Mouse (Mus musculus): ENCODE results near the gene Cwc25. TPM values are rescaled to one million over a fixed set of nuclear protein-coding genes. Genes with fewer than 3 reads are reported as not detected.
A peak's percentile ranks its signal among the peaks of the same experiment; 100 is the strongest.

Gene Cwc25
- polyA plus RNA-seq, 1 experiment from 2014 or later = 10.5 TPM

DNA sequence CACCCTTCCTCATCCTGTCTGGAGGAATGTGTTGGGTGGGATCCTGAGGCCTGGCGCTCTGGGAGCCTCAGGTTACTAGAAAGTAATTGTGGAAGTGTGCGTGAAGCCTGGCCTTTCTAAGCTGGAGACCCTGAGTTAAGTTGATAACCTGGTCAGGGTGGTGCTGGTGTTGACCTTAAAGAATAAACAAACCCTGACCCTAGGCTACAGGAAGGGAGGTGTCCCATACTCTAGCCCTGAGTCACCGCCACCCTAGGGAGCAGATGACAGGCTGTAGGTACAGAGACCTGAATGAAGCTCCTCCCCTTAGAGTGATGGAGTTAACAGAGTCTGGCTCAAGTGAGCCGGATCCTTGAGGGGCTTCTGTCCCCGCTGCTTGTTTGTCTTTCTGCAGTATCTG is 37.5 kb upstream of the Cwc25 start:
- peaks cover 19% of the 10 kb centered on the region for H3K36me3 ChIP-seq (ENCODE audit: control insufficient read depth, insufficient read depth, low read length)
- H3K4me3 ChIP-seq (ENCODE audit: low read depth, low read length) = no peak overlapping the region
- ATAC-seq (replicated peaks; ENCODE audit: low FRiP score, low TSS enrichment, low read depth) (no peak), DNase-seq (ENCODE audit: low spot score) (no peak)
- no peak overlapping the region for H3K9ac ChIP-seq (ENCODE audit: low read length)
- H3K27me3 ChIP-seq (replicated peaks; ENCODE audit: control insufficient read depth, insufficient read depth, low read length) = no peaks in the 10 kb centered on the region
- peak overlapping the region; percentile 55; the same call in 1 of the 2 replicates for H3K4me2 ChIP-seq (ENCODE audit: low read length)
- H3K4me1 ChIP-seq (replicated peaks; ENCODE audit: control insufficient read depth, insufficient read depth, low read length) = peaks cover 75% of the 10 kb centered on the region
- H3K9me3 ChIP-seq (ENCODE audit: control insufficient read depth, low read length) = no peaks in the 10 kb centered on the region
- peak overlapping the region; percentile 80 for H3K27ac ChIP-seq (ENCODE audit: low read depth)
- 61% methylated on average over 5 of the region's 5 CpGs for WGBS

DNA sequence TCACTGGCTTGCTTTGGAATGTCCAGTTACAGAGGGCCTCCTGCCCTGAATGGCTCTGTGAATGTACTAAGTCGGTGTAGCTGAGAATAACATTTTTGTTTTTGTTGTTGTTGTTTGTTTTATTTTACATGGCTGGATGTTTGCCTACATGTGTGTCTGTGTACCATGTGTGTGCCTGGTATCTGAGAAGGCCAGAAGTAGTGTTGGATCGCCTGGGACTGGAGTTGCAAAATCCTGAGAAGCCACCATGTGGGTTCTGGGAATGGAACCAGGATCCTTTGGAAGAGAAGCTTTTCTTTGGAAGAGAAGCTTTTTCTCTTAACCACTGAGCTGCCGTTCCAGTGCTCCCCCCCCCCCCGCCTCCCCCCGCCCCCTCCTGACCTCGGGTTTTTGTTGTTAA is 36.1 kb upstream of the Cwc25 start:
- Histone ChIP-seq H3K4me2 (ENCODE audit: low read length) (peak overlapping the region; percentile 89), H3K27ac (ENCODE audit: low read depth) (peak overlapping the region; percentile 96), H3K9ac (ENCODE audit: low read length) (no peak overlapping the region), H3K9me3 (ENCODE audit: control insufficient read depth, low read length) (no peaks in the 10 kb centered on the region), H3K27me3 (replicated peaks; ENCODE audit: control insufficient read depth, insufficient read depth, low read length) (no peaks in the 10 kb centered on the region), H3K4me3 (ENCODE audit: low read depth, low read length) (0 out of 2 replicates have a peak overlapping the region, but pooled peaks have one; percentile 99), H3K36me3 (ENCODE audit: control insufficient read depth, insufficient read depth, low read length) (peaks cover 8% of the 10 kb centered on the region; the same call in 1 of the 2 replicates), H3K4me1 (replicated peaks; ENCODE audit: control insufficient read depth, insufficient read depth, low read length) (peaks cover 62% of the 10 kb centered on the region)
- ATAC-seq (replicated peaks; ENCODE audit: low FRiP score, low TSS enrichment, low read depth) (no peak), DNase-seq (ENCODE audit: low spot score) (no peak)
- WGBS = 32% methylated on average over 6 of the region's 6 CpGs

DNA sequence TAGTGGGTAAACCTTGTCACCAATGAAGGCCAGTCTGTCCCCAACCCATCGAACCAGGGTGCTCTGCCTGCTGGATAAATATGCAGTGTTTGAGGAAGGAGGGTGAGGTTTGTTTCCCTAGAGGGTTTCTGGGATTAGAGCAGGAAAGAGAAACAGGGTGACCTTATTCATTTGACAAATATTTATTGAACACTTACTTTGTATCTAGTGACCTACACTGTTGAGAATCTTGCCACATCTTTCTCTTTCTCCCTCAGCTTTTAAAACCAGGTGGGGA is 35.8 kb upstream of the Cwc25 start:
- ATAC-seq (replicated peaks; ENCODE audit: low FRiP score, low TSS enrichment, low read depth) (no peak), DNase-seq (ENCODE audit: low spot score) (no peak)
- Histone ChIP-seq H3K4me1 (replicated peaks; ENCODE audit: control insufficient read depth, insufficient read depth, low read length) (peaks cover 60% of the 10 kb centered on the region), H3K4me2 (ENCODE audit: low read length) (peak overlapping the region; percentile 89), H3K27ac (ENCODE audit: low read depth) (peak overlapping the region; percentile 96), H3K4me3 (ENCODE audit: low read depth, low read length) (peak overlapping the region; percentile 99; the same call in 1 of the 2 replicates), H3K9ac (ENCODE audit: low read length) (no peak overlapping the region), H3K9me3 (ENCODE audit: control insufficient read depth, low read length) (no peaks in the 10 kb centered on the region), H3K27me3 (replicated peaks; ENCODE audit: control insufficient read depth, insufficient read depth, low read length) (no peaks in the 10 kb centered on the region), H3K36me3 (ENCODE audit: control insufficient read depth, insufficient read depth, low read length) (peaks cover 4% of the 10 kb centered on the region; the same call in 1 of the 2 replicates)
- 19% methylated on average over 1 of the region's 1 CpGs for WGBS

DNA sequence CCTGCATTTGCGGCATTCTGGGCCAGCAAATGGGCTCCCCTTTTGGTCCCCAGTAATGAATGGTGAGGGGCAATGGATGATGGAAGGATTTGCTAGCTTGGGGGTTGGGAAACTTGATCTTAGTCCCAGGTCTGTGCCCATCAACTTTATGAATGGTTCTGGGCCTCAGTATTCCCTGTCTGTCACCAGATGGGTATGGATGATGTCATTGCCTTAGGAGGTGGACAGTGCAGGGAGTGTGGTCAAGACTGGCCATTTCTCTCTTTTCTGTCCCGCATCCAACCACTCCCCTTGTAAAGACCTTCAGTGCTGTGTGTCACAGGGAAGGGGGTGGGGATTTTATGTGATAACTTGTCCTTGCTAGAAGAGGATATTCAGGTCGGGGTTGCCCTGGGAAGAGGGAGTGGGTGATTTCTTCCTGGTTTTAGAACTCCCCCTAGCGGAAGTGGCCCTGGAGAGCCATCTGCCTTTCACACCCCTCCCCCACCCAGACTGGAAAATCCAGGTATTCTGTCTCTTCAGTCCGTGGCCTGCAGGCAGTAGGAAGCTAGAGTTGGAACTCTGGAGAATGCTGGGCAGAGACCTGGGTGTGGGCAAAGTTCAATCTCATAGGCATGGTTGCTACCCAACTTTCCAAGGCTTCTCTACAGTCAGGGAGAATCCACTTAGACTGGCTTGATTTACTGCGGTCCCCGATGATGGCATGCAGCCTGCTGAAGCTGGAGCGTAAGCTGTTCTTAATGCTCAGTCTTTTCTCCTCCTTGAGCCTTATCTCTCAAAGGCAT is 35.2 kb upstream of the Cwc25 start:
- peaks cover 54% of the 10 kb centered on the region for H3K4me1 ChIP-seq (replicated peaks; ENCODE audit: control insufficient read depth, insufficient read depth, low read length)

DNA sequence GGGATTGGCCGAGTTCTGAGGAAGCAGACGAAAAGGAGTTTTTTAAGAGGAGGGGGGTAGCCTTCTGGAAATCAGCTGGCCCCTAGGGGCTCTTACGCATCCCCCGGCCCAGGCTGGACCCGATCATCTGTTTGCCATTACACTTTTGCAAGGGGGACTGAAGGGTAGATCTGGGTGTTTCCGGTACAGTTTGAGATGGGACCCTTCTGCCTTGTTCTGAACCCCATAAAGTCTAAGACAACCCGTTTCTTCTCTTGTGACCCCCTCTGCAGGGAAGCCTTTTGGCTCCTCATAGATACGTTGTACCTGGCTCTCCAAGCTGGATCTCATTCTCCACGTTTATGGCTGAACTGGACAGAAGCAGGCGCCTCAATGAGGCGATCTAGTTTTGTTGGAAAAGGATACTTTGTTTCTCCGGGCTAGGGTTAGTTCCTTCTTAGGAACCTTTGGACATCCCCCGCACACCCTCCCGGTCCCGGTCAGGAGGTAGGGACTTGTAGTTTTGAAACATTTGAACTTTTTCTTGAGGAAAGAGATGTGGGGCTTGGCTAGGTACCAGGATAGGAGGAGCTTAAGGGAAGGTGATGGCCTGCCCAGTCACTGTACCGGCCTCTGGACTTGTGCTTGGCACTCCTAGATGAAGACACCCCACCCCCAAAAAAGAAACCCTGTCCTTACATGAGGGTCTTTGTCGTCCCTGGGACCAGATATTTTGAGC is 34.5 kb upstream of the Cwc25 start:
- H3K27me3 ChIP-seq (replicated peaks; ENCODE audit: control insufficient read depth, insufficient read depth, low read length) = no peaks in the 10 kb centered on the region
- peak overlapping the region; percentile 89 for H3K4me2 ChIP-seq (ENCODE audit: low read length)
- 3% methylated on average over 17 of the region's 17 CpGs for WGBS
- peak overlapping the region; percentile 96 for H3K27ac ChIP-seq (ENCODE audit: low read depth)
- H3K4me3 ChIP-seq (ENCODE audit: low read depth, low read length) = peak overlapping the region; percentile 99
- DNase-seq (ENCODE audit: low spot score) (peak; percentile 75), ATAC-seq (replicated peaks; ENCODE audit: low FRiP score, low TSS enrichment, low read depth) (no peak)
- H3K9me3 ChIP-seq (ENCODE audit: control insufficient read depth, low read length) = no peaks in the 10 kb centered on the region
- no peaks in the 10 kb centered on the region for H3K36me3 ChIP-seq (ENCODE audit: control insufficient read depth, insufficient read depth, low read length)
- peaks cover 47% of the 10 kb centered on the region for H3K4me1 ChIP-seq (replicated peaks; ENCODE audit: control insufficient read depth, insufficient read depth, low read length)
- H3K9ac ChIP-seq (ENCODE audit: low read length) = peak overlapping the region; percentile 87

More for the DNA sequence above, 35.2 kb upstream of the Cwc25 start:
- 0 out of 2 replicates have a peak, but pooled peaks have one; percentile 4 for ATAC-seq (replicated peaks; ENCODE audit: low FRiP score, low TSS enrichment, low read depth)
- peak overlapping the region; percentile 89 for H3K4me2 ChIP-seq (ENCODE audit: low read length)
- peak overlapping the region; percentile 96 for H3K27ac ChIP-seq (ENCODE audit: low read depth)
- 16% methylated on average over 8 of the region's 8 CpGs for WGBS
- peak overlapping the region; percentile 87 for H3K9ac ChIP-seq (ENCODE audit: low read length)
- H3K36me3 ChIP-seq (ENCODE audit: control insufficient read depth, insufficient read depth, low read length) = no peaks in the 10 kb centered on the region
- peak overlapping the region; percentile 99 for H3K4me3 ChIP-seq (ENCODE audit: low read depth, low read length)
- H3K27me3 ChIP-seq (replicated peaks; ENCODE audit: control insufficient read depth, insufficient read depth, low read length) = no peaks in the 10 kb centered on the region
- peak; percentile 83 for DNase-seq (ENCODE audit: low spot score)
- H3K9me3 ChIP-seq (ENCODE audit: control insufficient read depth, low read length) = no peaks in the 10 kb centered on the region

DNA sequence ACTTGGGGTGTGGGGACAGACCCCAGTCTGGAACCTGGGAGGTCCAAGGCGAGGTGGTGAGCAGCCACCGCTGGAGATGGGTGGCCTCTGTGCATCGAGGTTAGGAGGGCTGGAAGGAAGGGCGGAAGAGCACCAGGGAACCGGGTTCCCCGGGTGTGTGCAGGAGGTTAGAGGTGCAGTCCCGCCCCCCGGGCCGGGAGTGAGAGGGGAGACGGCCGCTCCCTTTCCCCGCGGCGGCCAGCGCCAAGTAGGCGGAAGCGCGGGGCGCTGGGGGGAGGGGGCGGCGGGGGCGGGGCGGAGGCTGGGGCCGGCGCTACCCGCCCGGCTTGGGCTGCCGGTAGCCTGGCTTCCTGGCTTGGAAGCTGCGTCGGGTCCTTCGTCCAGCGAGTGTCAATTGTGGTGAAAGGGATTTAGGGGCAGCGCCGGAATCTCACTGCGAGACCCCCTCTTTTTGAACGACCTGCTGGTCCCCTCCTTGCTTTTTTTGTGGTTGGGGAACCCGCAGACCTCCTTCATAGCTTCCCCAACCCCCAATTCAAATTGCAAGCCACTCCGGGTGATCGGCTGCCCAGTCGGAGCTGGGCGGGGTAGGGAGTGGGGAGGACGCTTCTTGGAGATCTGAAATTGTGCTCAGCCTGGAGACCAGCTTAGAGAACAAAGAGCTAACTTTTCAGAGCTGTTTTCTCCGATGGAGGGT is 33.8 kb upstream of the Cwc25 start:
- H3K27me3 ChIP-seq (replicated peaks; ENCODE audit: control insufficient read depth, insufficient read depth, low read length) = no peaks in the 10 kb centered on the region
- H3K27ac ChIP-seq (ENCODE audit: low read depth) = peak overlapping the region; percentile 96
- WGBS = under 1% methylated on average over 29 of the region's 43 CpGs
- DNase-seq (ENCODE audit: low spot score) (peak; percentile 90), ATAC-seq (replicated peaks; ENCODE audit: low FRiP score, low TSS enrichment, low read depth) (peak; percentile 54)
- H3K36me3 ChIP-seq (ENCODE audit: control insufficient read depth, insufficient read depth, low read length) = no peaks in the 10 kb centered on the region
- H3K9ac ChIP-seq (ENCODE audit: low read length) = peak overlapping the region; percentile 87
- peak overlapping the region; percentile 89 for H3K4me2 ChIP-seq (ENCODE audit: low read length)
- H3K4me1 ChIP-seq (replicated peaks; ENCODE audit: control insufficient read depth, insufficient read depth, low read length) = peaks cover 40% of the 10 kb centered on the region
- no peaks in the 10 kb centered on the region for H3K9me3 ChIP-seq (ENCODE audit: control insufficient read depth, low read length)
- peak overlapping the region; percentile 99 for H3K4me3 ChIP-seq (ENCODE audit: low read depth, low read length)

DNA sequence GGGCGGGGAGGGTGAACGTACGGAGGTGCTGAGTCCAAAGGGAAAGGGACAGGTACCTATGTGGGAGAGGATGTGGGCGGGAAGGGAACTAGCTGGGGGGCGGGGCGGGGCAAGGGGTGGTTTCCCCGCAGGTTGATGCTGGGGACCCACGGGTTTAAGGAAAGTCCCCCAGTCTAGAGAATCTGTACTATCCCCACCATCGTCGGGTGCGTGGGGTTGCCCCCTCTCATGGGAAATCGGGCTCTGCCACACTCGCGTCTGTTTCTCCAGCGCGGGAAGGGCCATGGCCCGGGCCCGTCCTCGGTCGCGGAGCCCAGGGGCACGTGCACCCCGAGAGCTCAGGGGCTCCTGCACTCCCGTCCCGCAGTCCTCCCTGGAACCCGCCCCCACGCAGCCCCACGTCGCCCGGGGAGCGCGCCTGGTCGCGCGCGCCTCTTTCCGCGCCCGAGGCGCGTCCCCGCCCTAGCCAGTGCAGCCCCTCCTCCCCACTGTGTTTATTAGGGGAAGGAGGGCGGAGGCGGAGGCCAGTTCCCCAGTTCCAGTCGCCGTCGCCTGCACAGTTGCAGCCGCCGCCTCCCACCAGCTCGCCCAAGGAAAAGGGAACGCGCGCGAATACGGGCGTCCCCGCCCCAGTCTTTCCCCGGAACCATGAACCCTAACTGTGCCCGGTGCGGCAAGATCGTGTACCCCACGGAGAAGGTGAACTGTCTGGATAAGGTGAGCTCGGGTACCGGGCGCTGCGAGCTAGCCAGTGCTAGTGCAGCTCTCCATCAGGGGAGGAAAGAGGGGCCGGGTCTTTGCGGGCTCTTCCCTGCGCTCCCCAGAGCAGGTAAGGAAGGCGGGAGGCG is 33.0 kb upstream of the Cwc25 start:
- no peaks in the 10 kb centered on the region for H3K27me3 ChIP-seq (replicated peaks; ENCODE audit: control insufficient read depth, insufficient read depth, low read length)
- H3K36me3 ChIP-seq (ENCODE audit: control insufficient read depth, insufficient read depth, low read length) = no peaks in the 10 kb centered on the region
- peak overlapping the region; percentile 96 for H3K27ac ChIP-seq (ENCODE audit: low read depth)
- no peaks in the 10 kb centered on the region for H3K9me3 ChIP-seq (ENCODE audit: control insufficient read depth, low read length)
- H3K4me2 ChIP-seq (ENCODE audit: low read length) = peak overlapping the region; percentile 89
- WGBS = 1% methylated on average over 57 of the region's 71 CpGs
- peak overlapping the region; percentile 87 for H3K9ac ChIP-seq (ENCODE audit: low read length)
- DNase-seq (ENCODE audit: low spot score) (peak; percentile 92), ATAC-seq (replicated peaks; ENCODE audit: low FRiP score, low TSS enrichment, low read depth) (peak; percentile 70)
- H3K4me3 ChIP-seq (ENCODE audit: low read depth, low read length) = peak overlapping the region; percentile 99
- H3K4me1 ChIP-seq (replicated peaks; ENCODE audit: control insufficient read depth, insufficient read depth, low read length) = peaks cover 32% of the 10 kb centered on the region

DNA sequence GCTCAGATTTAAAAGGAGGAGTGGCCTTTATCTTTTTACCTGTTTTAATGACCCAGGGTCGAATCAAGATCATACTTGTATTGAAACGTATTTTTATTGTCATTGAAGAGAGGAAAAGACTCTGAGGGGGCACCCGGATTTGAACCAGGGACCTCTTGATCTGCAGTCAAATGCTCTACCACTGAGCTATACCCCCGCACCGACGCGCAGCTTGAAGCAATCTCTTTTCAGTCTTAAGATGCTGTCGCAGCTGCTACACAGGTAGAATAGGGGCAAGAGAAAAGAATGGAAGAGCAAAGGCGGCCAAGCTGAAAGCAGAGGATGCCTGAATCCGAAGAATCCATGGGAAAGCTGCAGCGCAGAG is 32.4 kb upstream of the Cwc25 start, which contains the start of gene Lasp1:
Lasp1 (plus strand) TSS at position 219 of the 364 bp plus-strand sequence.
- DNase-seq (ENCODE audit: low spot score) (peak; percentile 99), ATAC-seq (replicated peaks; ENCODE audit: low FRiP score, low TSS enrichment, low read depth) (peak; percentile 60)
- H3K9ac ChIP-seq (ENCODE audit: low read length) = peak within 1 kb of the TSS; percentile 87
- under 1% methylated on average over 11 of the region's 11 CpGs for WGBS
- peaks cover 26% of the 10 kb centered on the region for H3K4me1 ChIP-seq (replicated peaks; ENCODE audit: control insufficient read depth, insufficient read depth, low read length)
- peak within 1 kb of the TSS; percentile 99 for H3K4me3 ChIP-seq (ENCODE audit: low read depth, low read length)
- H3K27ac ChIP-seq (ENCODE audit: low read depth) = peak within 1 kb of the TSS; percentile 96
- no peaks in the 10 kb centered on the region for H3K9me3 ChIP-seq (ENCODE audit: control insufficient read depth, low read length)
- no peaks in the 10 kb centered on the region for H3K36me3 ChIP-seq (ENCODE audit: control insufficient read depth, insufficient read depth, low read length)
- H3K27me3 ChIP-seq (replicated peaks; ENCODE audit: control insufficient read depth, insufficient read depth, low read length) = no peaks in the 10 kb centered on the region
- H3K4me2 ChIP-seq (ENCODE audit: low read length) = peak within 1 kb of the TSS; percentile 89

Data from intestine, embryonic 14.5 days (tissue).